Mouse (Mus musculus): ENCODE data around the gene Flrt1. TPM values are rescaled to one million over a fixed set of nuclear protein-coding genes. Genes with fewer than 3 reads are reported as not detected.
"Not testable (repeated sequence)": the region's sequence is repeated elsewhere in the genome, so short reads cannot be mapped to it uniquely, and the experiment has no call there.

The Flrt1 gene
- polyA plus RNA-seq, 1 experiment from 2014 or later = 5.4 TPM

DNA sequence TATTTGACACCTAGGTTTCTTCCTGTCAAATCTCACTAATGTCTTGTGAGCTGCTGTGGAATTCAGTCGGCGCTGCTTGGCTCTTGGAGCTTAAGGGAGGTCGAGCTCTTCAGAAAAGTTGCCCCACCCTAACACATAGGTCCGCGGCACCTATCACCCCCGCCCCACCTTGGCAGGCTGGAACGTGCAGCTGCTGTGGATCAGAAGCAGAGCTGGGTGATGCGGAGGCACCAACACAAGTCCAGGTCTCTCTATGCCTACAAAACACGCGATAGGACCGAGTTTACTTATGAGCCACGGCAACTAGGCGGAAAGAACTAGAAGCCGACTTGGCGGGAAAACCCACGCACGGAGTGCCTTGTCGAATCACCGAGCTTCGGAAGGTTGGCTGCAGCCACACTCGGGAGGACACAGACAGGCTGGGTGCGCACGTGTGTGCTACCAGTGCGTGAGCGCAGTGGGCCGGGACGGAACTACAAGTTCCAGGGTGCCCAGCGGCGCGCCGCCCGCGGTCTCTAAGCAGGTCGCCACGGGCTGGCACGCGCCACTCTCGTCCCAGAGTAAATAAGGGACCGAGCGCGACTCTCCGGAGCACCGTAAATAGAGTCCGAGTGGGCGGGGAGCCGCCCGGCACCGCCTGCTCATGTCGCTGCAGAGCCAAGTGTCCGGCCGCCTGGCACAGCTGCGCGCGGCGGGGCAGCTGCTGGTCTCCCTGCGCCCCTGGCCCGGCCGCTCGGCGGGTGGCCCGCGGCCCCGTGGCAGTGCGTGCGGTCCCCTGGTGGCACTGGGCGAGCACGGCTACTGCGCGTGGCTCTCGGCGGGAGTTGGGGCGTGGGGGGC, 49.1 kb downstream of the Flrt1 start, which contains the start of gene Macrod1:
Gene Macrod1, plus strand, starts transcription at position 563 of the 840 bp plus-strand sequence.
- peak within 1 kb of the TSS; percentile 60 for H3K4me3 ChIP-seq (ENCODE audit: low read length)
- peak within 1 kb of the TSS; percentile 67 for H3K9ac ChIP-seq (replicated peaks; ENCODE audit: low read length)
- WGBS = under 1% methylated on average over 72 of the region's 72 CpGs
- peaks cover 31% of the 10 kb centered on the region for H3K4me1 ChIP-seq (ENCODE audit: insufficient read depth, low read length)
- H3K4me2 ChIP-seq (replicated peaks; ENCODE audit: low read depth, low read length) = peak within 1 kb of the TSS; percentile 79
- peak; percentile 62 for ATAC-seq (ENCODE audit: low FRiP score, low TSS enrichment)
- no peaks in the 10 kb centered on the region for H3K27me3 ChIP-seq (ENCODE audit: insufficient read depth, low read length)
- peak within 1 kb of the TSS; percentile 70 for H3K27ac ChIP-seq (ENCODE audit: low read length)
- no peaks in the 10 kb centered on the region for H3K36me3 ChIP-seq (ENCODE audit: insufficient read depth, low read length)
- H3K9me3 ChIP-seq (ENCODE audit: low read length) = no peaks in the 10 kb centered on the region

- WGBS = 53% methylated on average over 3 of the region's 3 CpGs
- Histone ChIP-seq H3K4me1 (ENCODE audit: insufficient read depth, low read length) (peaks cover 31% of the 10 kb centered on the region), H3K4me2 (replicated peaks; ENCODE audit: low read depth, low read length) (no peak overlapping the region), H3K4me3 (ENCODE audit: low read length) (no peak overlapping the region), H3K36me3 (ENCODE audit: insufficient read depth, low read length) (no peaks in the 10 kb centered on the region), H3K9me3 (ENCODE audit: low read length) (no peaks in the 10 kb centered on the region), H3K27ac (ENCODE audit: low read length) (0 out of 2 replicates have a peak overlapping the region, but pooled peaks have one; percentile 17), H3K27me3 (ENCODE audit: insufficient read depth, low read length) (no peaks in the 10 kb centered on the region), H3K9ac (replicated peaks; ENCODE audit: low read length) (no peak overlapping the region)
- ATAC-seq (ENCODE audit: low FRiP score, low TSS enrichment) = no peak
These were observed 50.4 kb downstream of the Flrt1 start for GRCm38 (mm10) chr19:7055173-7055572.

DNA sequence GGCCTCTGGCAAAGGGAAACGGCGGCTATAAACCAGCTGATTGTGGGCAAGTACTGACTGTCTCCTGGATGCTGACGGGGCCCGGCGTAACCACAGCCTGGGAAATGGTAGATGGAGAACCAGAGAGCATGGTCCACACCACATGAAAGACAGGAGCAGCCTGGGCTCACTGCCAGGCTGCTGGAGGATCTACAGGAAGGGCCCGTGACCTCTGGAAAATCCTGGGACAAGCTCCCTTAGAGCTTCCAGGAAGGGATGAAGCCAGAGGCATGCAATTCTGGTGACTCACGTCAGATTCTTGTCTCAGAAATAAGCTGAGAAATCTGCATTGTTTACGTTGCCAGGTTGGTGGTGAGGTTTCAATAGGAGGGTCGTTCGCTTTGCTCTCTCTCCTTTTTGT, 50.8 kb downstream of the Flrt1 start:
- no peak overlapping the region for H3K4me3 ChIP-seq (ENCODE audit: low read length)
- no peak for ATAC-seq (ENCODE audit: low FRiP score, low TSS enrichment)
- H3K9me3 ChIP-seq (ENCODE audit: low read length) = no peaks in the 10 kb centered on the region
- no peak overlapping the region for H3K4me2 ChIP-seq (replicated peaks; ENCODE audit: low read depth, low read length)
- 33% methylated on average over 10 of the region's 10 CpGs for WGBS
- H3K27ac ChIP-seq (ENCODE audit: low read length) = 0 out of 2 replicates have a peak overlapping the region, but pooled peaks have one; percentile 17
- no peaks in the 10 kb centered on the region for H3K36me3 ChIP-seq (ENCODE audit: insufficient read depth, low read length)
- H3K27me3 ChIP-seq (ENCODE audit: insufficient read depth, low read length) = no peaks in the 10 kb centered on the region
- H3K9ac ChIP-seq (replicated peaks; ENCODE audit: low read length) = no peak overlapping the region
- peaks cover 31% of the 10 kb centered on the region for H3K4me1 ChIP-seq (ENCODE audit: insufficient read depth, low read length)

GRCm38 (mm10) chr19:7053382-7053781, 52.1 kb downstream of the Flrt1 start:
- not testable (repeated sequence) for H3K9me3 ChIP-seq (ENCODE audit: low read length); H3K4me3 ChIP-seq (ENCODE audit: low read length); H3K27ac ChIP-seq (ENCODE audit: low read length); H3K4me2 ChIP-seq (replicated peaks; ENCODE audit: low read depth, low read length); ATAC-seq (ENCODE audit: low FRiP score, low TSS enrichment); H3K36me3 ChIP-seq (ENCODE audit: insufficient read depth, low read length); H3K9ac ChIP-seq (replicated peaks; ENCODE audit: low read length); H3K27me3 ChIP-seq (ENCODE audit: insufficient read depth, low read length)
- peaks cover 29% of the 10 kb centered on the region for H3K4me1 ChIP-seq (ENCODE audit: insufficient read depth, low read length)
- 77% methylated on average over 4 of the region's 4 CpGs for WGBS

DNA sequence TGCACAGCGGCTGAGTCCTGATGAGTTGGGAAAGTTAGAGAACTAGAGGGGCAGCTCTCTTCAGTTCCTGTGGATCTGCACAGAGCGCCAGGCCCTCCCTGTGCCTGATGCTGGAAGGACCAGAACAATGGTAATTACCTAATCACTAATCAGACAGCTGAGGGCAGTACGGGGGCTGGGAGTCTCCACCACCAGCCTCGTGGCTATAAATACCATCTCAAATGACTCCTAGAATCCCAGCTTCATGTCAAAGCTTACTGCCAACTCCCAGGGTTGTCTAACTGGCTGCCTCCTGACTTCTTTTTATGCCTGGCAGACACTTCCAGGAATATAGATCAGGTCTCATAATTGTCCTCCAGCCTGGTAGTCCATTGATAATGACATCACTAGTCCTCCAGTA, 60.8 kb downstream of the Flrt1 start:
- peaks cover 5% of the 10 kb centered on the region; the same call in 1 of the 2 replicates for H3K4me1 ChIP-seq (ENCODE audit: insufficient read depth, low read length)
- WGBS = 24% methylated on average over 4 of the region's 4 CpGs
- no peak overlapping the region for H3K4me3 ChIP-seq (ENCODE audit: low read length)
- ATAC-seq (ENCODE audit: low FRiP score, low TSS enrichment) = no peak
- no peak overlapping the region for H3K4me2 ChIP-seq (replicated peaks; ENCODE audit: low read depth, low read length)
- no peaks in the 10 kb centered on the region for H3K36me3 ChIP-seq (ENCODE audit: insufficient read depth, low read length)
- no peaks in the 10 kb centered on the region for H3K9me3 ChIP-seq (ENCODE audit: low read length)
- H3K27ac ChIP-seq (ENCODE audit: low read length) = no peak overlapping the region
- no peaks in the 10 kb centered on the region for H3K27me3 ChIP-seq (ENCODE audit: insufficient read depth, low read length)
- no peak overlapping the region for H3K9ac ChIP-seq (replicated peaks; ENCODE audit: low read length)

DNA sequence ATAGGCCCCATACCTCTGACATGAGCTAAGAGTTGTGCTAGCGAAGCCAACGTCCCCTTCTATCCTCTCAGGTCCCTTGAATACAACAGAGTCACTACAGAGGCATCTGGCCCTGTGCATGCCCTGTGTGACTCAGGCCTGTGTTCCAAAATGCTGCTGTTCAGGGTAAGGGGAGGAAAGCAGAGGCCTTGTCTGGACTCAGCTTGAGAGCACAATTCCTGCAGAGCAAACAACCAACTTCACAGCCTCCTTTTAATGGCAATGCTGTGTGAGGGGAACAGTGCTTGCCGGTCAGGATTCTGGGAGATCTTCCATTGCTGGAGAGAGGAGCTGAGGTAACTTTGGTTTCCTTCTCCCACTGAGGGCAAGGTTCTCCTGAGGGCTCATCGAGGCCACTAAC, 61.2 kb downstream of the Flrt1 start:
- peaks cover 5% of the 10 kb centered on the region; the same call in 1 of the 2 replicates for H3K4me1 ChIP-seq (ENCODE audit: insufficient read depth, low read length)
- WGBS = 51% methylated on average over 4 of the region's 4 CpGs
- H3K4me3 ChIP-seq (ENCODE audit: low read length) = no peak overlapping the region
- no peak for ATAC-seq (ENCODE audit: low FRiP score, low TSS enrichment)
- no peak overlapping the region for H3K27ac ChIP-seq (ENCODE audit: low read length)
- no peaks in the 10 kb centered on the region for H3K9me3 ChIP-seq (ENCODE audit: low read length)
- H3K9ac ChIP-seq (replicated peaks; ENCODE audit: low read length) = no peak overlapping the region
- no peaks in the 10 kb centered on the region for H3K27me3 ChIP-seq (ENCODE audit: insufficient read depth, low read length)
- no peak overlapping the region for H3K4me2 ChIP-seq (replicated peaks; ENCODE audit: low read depth, low read length)
- no peaks in the 10 kb centered on the region for H3K36me3 ChIP-seq (ENCODE audit: insufficient read depth, low read length)

Other genes with a start within 250 kb of the Flrt1 start
- gene Ccdc88b, start 247.5 kb downstream of the Flrt1 start, polyA plus RNA-seq (2015; fragmentation: Nextera tagmentation; extraction: Ambion mirVana) = 0.74 and 0.75 TPM in 2 replicates
- 141 and 145 TPM in 2 replicates for gene Trmt112, start 196.0 kb downstream of the Flrt1 start, polyA plus RNA-seq (2015; fragmentation: Nextera tagmentation; extraction: Ambion mirVana)
- gene Prdx5, start 195.6 kb downstream of the Flrt1 start, polyA plus RNA-seq (2015; fragmentation: Nextera tagmentation; extraction: Ambion mirVana) = 325 and 350 TPM in 2 replicates
- gene Esrra, start 183.9 kb downstream of the Flrt1 start, polyA plus RNA-seq (2015; fragmentation: Nextera tagmentation; extraction: Ambion mirVana) = 18.0 and 19.4 TPM in 2 replicates
- gene Catsperz, start 180.3 kb downstream of the Flrt1 start, polyA plus RNA-seq (2015; fragmentation: Nextera tagmentation; extraction: Ambion mirVana) = 3.4 and 3.7 TPM in 2 replicates
- 0.42 and 0.71 TPM in 2 replicates for gene Kcnk4, start 171.2 kb downstream of the Flrt1 start, polyA plus RNA-seq (2015; fragmentation: Nextera tagmentation; extraction: Ambion mirVana)
- 71.2 and 86.6 TPM in 2 replicates for gene Bad, start 163.9 kb downstream of the Flrt1 start, polyA plus RNA-seq (2015; fragmentation: Nextera tagmentation; extraction: Ambion mirVana)
- gene Gpr137, start 163.2 kb downstream of the Flrt1 start, polyA plus RNA-seq (2015; fragmentation: Nextera tagmentation; extraction: Ambion mirVana) = 29.5 and 30.4 TPM in 2 replicates
- 51.5 and 53.8 TPM in 2 replicates for gene Ppp1r14b, start 130.8 kb downstream of the Flrt1 start, polyA plus RNA-seq (2015; fragmentation: Nextera tagmentation; extraction: Ambion mirVana)
- gene Plcb3, start 129.3 kb downstream of the Flrt1 start, polyA plus RNA-seq (2015; fragmentation: Nextera tagmentation; extraction: Ambion mirVana) = 44.1 and 48.8 TPM in 2 replicates
- gene Fkbp2, start 125.2 kb downstream of the Flrt1 start, polyA plus RNA-seq (2015; fragmentation: Nextera tagmentation; extraction: Ambion mirVana) = 139 and 150 TPM in 2 replicates
- gene Vegfb, start 118.1 kb downstream of the Flrt1 start, polyA plus RNA-seq (2015; fragmentation: Nextera tagmentation; extraction: Ambion mirVana) = 25.1 and 37.3 TPM in 2 replicates
- 26.8 and 27.3 TPM in 2 replicates for gene Dnajc4, start 113.2 kb downstream of the Flrt1 start, polyA plus RNA-seq (2015; fragmentation: Nextera tagmentation; extraction: Ambion mirVana)
- gene Nudt22, start 109.6 kb downstream of the Flrt1 start, polyA plus RNA-seq (2015; fragmentation: Nextera tagmentation; extraction: Ambion mirVana) = 30.9 and 35.0 TPM in 2 replicates
- 12.6 and 13.1 TPM in 2 replicates for gene Trpt1, start 109.6 kb downstream of the Flrt1 start, polyA plus RNA-seq (2015; fragmentation: Nextera tagmentation; extraction: Ambion mirVana)
- gene Fermt3, start 86.3 kb downstream of the Flrt1 start, polyA plus RNA-seq (2015; fragmentation: Nextera tagmentation; extraction: Ambion mirVana) = 5.7 and 6.4 TPM in 2 replicates
- 305 and 314 TPM in 2 replicates for gene Stip1, start 65.8 kb downstream of the Flrt1 start, polyA plus RNA-seq (2015; fragmentation: Nextera tagmentation; extraction: Ambion mirVana)
- 15.6 and 16.4 TPM in 2 replicates for gene Macrod1, start 48.9 kb downstream of the Flrt1 start, polyA plus RNA-seq (2015; fragmentation: Nextera tagmentation; extraction: Ambion mirVana)
- 231 and 241 TPM in 2 replicates for gene Otub1, start 100.6 kb upstream of the Flrt1 start, polyA plus RNA-seq (2015; fragmentation: Nextera tagmentation; extraction: Ambion mirVana)
- gene Cox8a, start 111.9 kb upstream of the Flrt1 start, polyA plus RNA-seq (2015; fragmentation: Nextera tagmentation; extraction: Ambion mirVana) = 1,116 and 1,175 TPM in 2 replicates
- gene Naa40, start 135.5 kb upstream of the Flrt1 start, polyA plus RNA-seq (2015; fragmentation: Nextera tagmentation; extraction: Ambion mirVana) = 81.4 and 88.0 TPM in 2 replicates
- 8.7 and 10.8 TPM in 2 replicates for gene Rcor2, start 161.6 kb upstream of the Flrt1 start, polyA plus RNA-seq (2015; fragmentation: Nextera tagmentation; extraction: Ambion mirVana)
- gene Mark2, start 236.1 kb upstream of the Flrt1 start, polyA plus RNA-seq (2015; fragmentation: Nextera tagmentation; extraction: Ambion mirVana) = 40.6 and 44.9 TPM in 2 replicates